Mouse (Mus musculus) G1E (cell line): ENCODE data around the gene Arhgdig.

Source experiments
- CTCF ChIP-seq: IDR thresholded peaks from 2 replicates; pipeline ENCODE4 v1.5.1; 2012; ENCODE audit warnings: low read depth, low read length, inconsistent platforms, mixed read lengths
- GATA1 ChIP-seq: IDR thresholded peaks from 2 replicates; pipeline ENCODE4 v1.6.1; 2012; ENCODE audit warnings: borderline replicate concordance, low read length, inconsistent platforms, mixed read lengths

- TF ChIP-seq CTCF (no peak), GATA1 (no peak)
Measured at GRCm38 (mm10) chr17:26253399-26253798, 45.8 kb upstream of the Arhgdig start.
